Mouse (Mus musculus) liver, adult 2 months (tissue): ENCODE results near the gene Slc35b2.

ENCODE experiments used
- CTCF ChIP-seq: fragments of 200-500 bp; IDR thresholded peaks from 2 replicates; pipeline ENCODE4 v1.5.1; 2011; ENCODE audit warnings: low read depth, low read length, control low read depth
- POLR2A ChIP-seq: fragments of 200-500 bp; IDR thresholded peaks from 2 replicates; pipeline ENCODE4 v1.6.1; 2011; ENCODE audit warnings: low read length, control low read depth; ENCODE audit not compliant: insufficient read depth; ENCODE audit errors: extremely low read depth

- peak; percentile 69 for TF ChIP-seq CTCF
- TF ChIP-seq POLR2A: no peak
Measured at GRCm38 (mm10) chr17:45586449-45586837, 22.8 kb downstream of the Slc35b2 start.
